Mouse (Mus musculus) erythroblast, embryonic 14.5 days (primary cell): ENCODE measurements around the gene Plekho2.

Experiments used
- GATA1 ChIP-seq: IDR thresholded peaks from 2 replicates; pipeline ENCODE4 v1.6.1; 2012; ENCODE audit warnings: low read length, inconsistent platforms, mixed read lengths
- TAL1 ChIP-seq: IDR thresholded peaks from 3 replicates; pipeline ENCODE4 v1.6.1; 2012; ENCODE audit warnings: low read length, inconsistent platforms, mixed read lengths

- TF ChIP-seq GATA1 (no peak), TAL1 (no peak)
Measured at GRCm38 (mm10) chr9:65512520-65512919, 67.3 kb downstream of the Plekho2 start.
